Mouse (Mus musculus) heart, embryonic 15.5 days (tissue): ENCODE measurements around the gene Fry. TPM values are rescaled to one million over a fixed set of nuclear protein-coding genes. Genes with fewer than 3 reads are reported as not detected.

Experiments
- ATAC-seq: fragments of 200-750 bp; cut with Nextera tagmentation; replicated peaks from 2 replicates; pipeline ENCODE4 v1.8.0; 2017; ENCODE audit warnings: low read depth, moderate TSS enrichment; ENCODE audit not compliant: insufficient number of reproducible peaks, insufficient read depth, low FRiP score
- H3K27ac ChIP-seq: fragments of 300-500 bp; sonication (generic); 2 replicates; pipeline ENCODE4 v1.5.1; 2015; ENCODE audit warnings: mild to moderate bottlenecking, inconsistent platforms
- H3K27me3 ChIP-seq: fragments of 300-500 bp; sonication (generic); 2 replicates; pipeline ENCODE4 v1.6.1; 2015; ENCODE audit warnings: inconsistent platforms
- H3K36me3 ChIP-seq: fragments of 300-500 bp; sonication (generic); 2 replicates; pipeline ENCODE4 v1.6.1; 2015; ENCODE audit warnings: mild to moderate bottlenecking, inconsistent platforms
- H3K4me1 ChIP-seq: fragments of 300-500 bp; sonication (generic); replicated peaks from 2 replicates; pipeline ENCODE4 v1.6.1; 2015; ENCODE audit warnings: inconsistent platforms
- H3K4me2 ChIP-seq: fragments of 300-500 bp; sonication (generic); 2 replicates; pipeline ENCODE4 v1.6.1; 2015; ENCODE audit warnings: inconsistent platforms, mild to moderate bottlenecking, moderate library complexity
- H3K4me3 ChIP-seq: fragments of 300-500 bp; sonication (generic); 2 replicates; pipeline ENCODE4 v1.5.1; 2015; ENCODE audit warnings: mild to moderate bottlenecking, inconsistent platforms
- H3K9ac ChIP-seq: fragments of 300-500 bp; sonication (generic); 2 replicates; pipeline ENCODE4 v1.6.1; 2015; ENCODE audit warnings: mild to moderate bottlenecking, inconsistent platforms
- H3K9me3 ChIP-seq: fragments of 300-500 bp; sonication (generic); replicated peaks from 2 replicates; pipeline ENCODE4 v1.6.1; 2016; ENCODE audit warnings: inconsistent platforms
- WGBS: fragments of 180-500 bp; shearing (Covaris S2); methylation state at CpG from one replicate; pipeline ENCODE4 v1.1.7; 2015; ENCODE audit warnings: mixed read lengths; 5-methylcytosine and 5-hydroxymethylcytosine counted together
- polyA plus RNA-seq: library from polyadenylated mRNA; unstranded; fragments of >200 nt; fragmentation: Nextera tagmentation; extraction: Ambion mirVana; gene quantifications from 2 replicates; pipeline ENCODE4 v1.2.1, GENCODE M21; 2015

Gene Fry
- polyA plus RNA-seq, 1 experiment from 2014 or later, result 30.3 TPM

- Histone ChIP-seq H3K4me2 (0 out of 2 replicates have a peak overlapping the region, but pooled peaks have one; percentile 5), H3K27ac (peak overlapping the region; percentile 75)
These were observed 271.3 kb downstream of the Fry start for GRCm38 (mm10) chr5:150389589-150390377.

DNA sequence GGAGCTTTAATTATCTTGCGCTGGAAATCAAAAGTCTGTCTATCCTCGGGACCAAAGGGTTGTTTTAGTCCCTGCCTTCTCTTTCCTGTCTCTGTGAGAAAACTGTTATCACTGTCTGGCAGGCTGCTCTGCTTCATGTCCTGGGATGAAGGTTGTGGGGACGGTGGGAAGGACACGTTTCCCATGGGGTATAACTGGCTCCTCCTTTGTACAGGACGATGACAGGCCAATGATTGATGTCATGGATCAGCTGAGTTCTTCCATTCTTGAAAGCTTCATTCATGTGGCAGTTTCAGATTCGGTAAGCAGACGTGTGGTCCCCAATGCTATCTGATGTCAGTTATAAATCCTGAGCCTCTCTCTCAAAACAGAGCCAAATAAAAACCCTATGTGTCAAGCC, 272.0 kb downstream of the Fry start:
- Histone ChIP-seq H3K4me2 (0 out of 2 replicates have a peak overlapping the region, but pooled peaks have one; percentile 5), H3K9ac (no peak overlapping the region), H3K9me3 (0 out of 2 replicates have a peak, but pooled peaks cover 6% of the 10 kb centered on the region), H3K4me1 (peaks cover 13% of the 10 kb centered on the region), H3K36me3 (peaks cover 74% of the 10 kb centered on the region), H3K27ac (peak overlapping the region; percentile 75), H3K27me3 (no peaks in the 10 kb centered on the region), H3K4me3 (no peak overlapping the region)
- 8% methylated on average over 7 of the region's 7 CpGs for WGBS
- peak; percentile 87 for ATAC-seq

More at GRCm38 (mm10) chr5:150389589-150390377, 271.3 kb downstream of the Fry start:
- Histone ChIP-seq H3K27me3 (no peaks in the 10 kb centered on the region), H3K4me3 (no peak overlapping the region), H3K4me1 (peaks cover 19% of the 10 kb centered on the region), H3K36me3 (peaks cover 68% of the 10 kb centered on the region), H3K9ac (no peak overlapping the region), H3K9me3 (0 out of 2 replicates have a peak, but pooled peaks cover 5% of the 10 kb centered on the region)
- WGBS, result 36% methylated on average over 10 of the region's 10 CpGs
- peak; percentile 83 for ATAC-seq

DNA sequence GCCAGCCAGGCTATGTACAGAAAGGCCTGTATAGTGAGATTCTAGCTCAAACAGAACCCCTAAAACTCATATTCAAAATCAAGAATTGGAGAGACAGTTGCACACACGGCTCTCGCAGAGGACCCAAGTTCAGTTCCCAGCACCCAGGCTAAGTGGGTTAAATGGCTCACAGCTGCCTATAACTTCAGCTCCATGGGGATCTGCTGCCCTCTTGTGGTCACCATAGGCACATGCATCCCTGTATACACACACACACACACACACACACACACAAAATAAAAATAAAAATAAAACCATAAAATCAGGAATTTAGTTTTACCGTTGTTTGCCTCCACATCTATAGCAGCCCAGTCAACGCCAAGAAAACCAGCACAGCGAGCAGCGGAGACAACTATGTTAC, 276.2 kb downstream of the Fry start:
- H3K9me3 ChIP-seq, result 0 out of 2 replicates have a peak, but pooled peaks cover 6% of the 10 kb centered on the region
- peaks cover 9% of the 10 kb centered on the region for H3K4me1 ChIP-seq
- H3K27ac ChIP-seq, result no peak overlapping the region
- no peak for ATAC-seq
- no peak overlapping the region for H3K4me2 ChIP-seq
- no peaks in the 10 kb centered on the region for H3K27me3 ChIP-seq
- no peak overlapping the region for H3K9ac ChIP-seq
- 97% methylated on average over 6 of the region's 6 CpGs for WGBS
- H3K36me3 ChIP-seq, result peaks cover 71% of the 10 kb centered on the region
- no peak overlapping the region for H3K4me3 ChIP-seq

DNA sequence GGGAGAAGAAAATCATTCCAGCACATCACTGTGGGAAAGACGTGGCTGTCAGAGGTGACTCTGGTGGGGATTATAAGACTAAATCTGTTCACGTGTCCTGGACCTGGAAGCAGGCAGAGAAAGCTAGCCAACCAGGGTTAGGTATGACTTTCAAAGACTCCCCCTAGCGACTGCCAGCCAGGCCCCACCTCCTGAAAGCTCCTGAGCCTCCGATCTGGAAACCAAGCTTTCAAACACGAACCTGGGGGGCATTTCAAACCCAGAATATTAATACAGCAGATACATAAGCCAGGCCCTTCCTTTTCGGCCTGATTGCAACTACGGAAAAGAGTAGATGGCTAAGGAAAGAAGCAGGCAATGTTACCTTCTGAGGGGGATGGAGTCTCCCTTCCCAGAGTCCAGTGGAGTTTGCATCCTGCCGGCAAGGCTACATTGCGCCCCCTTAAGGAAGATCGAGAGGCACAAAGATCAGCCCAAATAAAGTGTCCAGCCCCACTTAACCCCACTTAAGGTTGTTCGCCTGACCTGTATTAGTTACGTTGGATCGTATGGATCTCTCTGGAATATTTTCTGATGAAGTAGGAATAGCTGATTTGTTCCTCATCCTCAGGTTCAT, 284.5 kb downstream of the Fry start:
- Histone ChIP-seq H3K4me2 (no peak overlapping the region), H3K9me3 (no peaks in the 10 kb centered on the region), H3K27me3 (no peaks in the 10 kb centered on the region), H3K4me3 (no peak overlapping the region), H3K4me1 (no peaks in the 10 kb centered on the region), H3K36me3 (peaks cover 78% of the 10 kb centered on the region), H3K27ac (no peak overlapping the region), H3K9ac (no peak overlapping the region)
- WGBS, result 36% methylated on average over 13 of the region's 13 CpGs
- ATAC-seq, result no peak

- WGBS, result 59% methylated on average over 8 of the region's 8 CpGs
- Histone ChIP-seq H3K9me3 (no peaks in the 10 kb centered on the region), H3K27ac (no peak overlapping the region), H3K9ac (no peak overlapping the region), H3K36me3 (peaks cover 62% of the 10 kb centered on the region), H3K4me3 (no peak overlapping the region), H3K27me3 (no peaks in the 10 kb centered on the region), H3K4me2 (no peak overlapping the region), H3K4me1 (peaks cover 2% of the 10 kb centered on the region; the same call in 1 of the 2 replicates)
- no peak for ATAC-seq
These were observed 286.4 kb downstream of the Fry start for GRCm38 (mm10) chr5:150404867-150405266.

DNA sequence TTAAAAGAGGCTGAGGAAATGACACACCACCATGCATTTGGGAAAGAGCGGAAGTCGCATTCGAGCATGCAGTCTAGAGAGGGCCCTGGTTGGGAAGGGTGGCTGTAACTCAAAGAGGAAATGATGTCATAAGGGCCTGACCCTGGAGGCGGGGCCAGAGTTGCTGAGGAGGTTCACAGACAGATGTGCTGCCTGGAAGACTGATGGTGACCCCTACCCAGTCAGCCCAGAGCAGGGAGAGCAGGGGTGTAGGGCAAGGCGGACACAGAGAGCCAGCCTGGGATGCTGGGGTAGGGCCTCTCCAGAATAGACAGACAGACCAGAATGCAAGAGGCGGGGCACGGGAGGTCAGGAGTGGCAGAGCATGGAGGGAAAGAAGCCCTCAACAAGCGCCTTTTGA, 290.5 kb downstream of the Fry start:
- Histone ChIP-seq H3K9me3 (no peaks in the 10 kb centered on the region), H3K4me2 (no peak overlapping the region), H3K27ac (no peak overlapping the region), H3K9ac (no peak overlapping the region), H3K36me3 (peaks cover 44% of the 10 kb centered on the region), H3K4me3 (no peak overlapping the region), H3K27me3 (no peaks in the 10 kb centered on the region), H3K4me1 (peaks cover 5% of the 10 kb centered on the region; the same call in 1 of the 2 replicates)
- ATAC-seq, result peak; percentile 47; the same call in 1 of the 2 replicates
- WGBS, result 71% methylated on average over 8 of the region's 8 CpGs

DNA sequence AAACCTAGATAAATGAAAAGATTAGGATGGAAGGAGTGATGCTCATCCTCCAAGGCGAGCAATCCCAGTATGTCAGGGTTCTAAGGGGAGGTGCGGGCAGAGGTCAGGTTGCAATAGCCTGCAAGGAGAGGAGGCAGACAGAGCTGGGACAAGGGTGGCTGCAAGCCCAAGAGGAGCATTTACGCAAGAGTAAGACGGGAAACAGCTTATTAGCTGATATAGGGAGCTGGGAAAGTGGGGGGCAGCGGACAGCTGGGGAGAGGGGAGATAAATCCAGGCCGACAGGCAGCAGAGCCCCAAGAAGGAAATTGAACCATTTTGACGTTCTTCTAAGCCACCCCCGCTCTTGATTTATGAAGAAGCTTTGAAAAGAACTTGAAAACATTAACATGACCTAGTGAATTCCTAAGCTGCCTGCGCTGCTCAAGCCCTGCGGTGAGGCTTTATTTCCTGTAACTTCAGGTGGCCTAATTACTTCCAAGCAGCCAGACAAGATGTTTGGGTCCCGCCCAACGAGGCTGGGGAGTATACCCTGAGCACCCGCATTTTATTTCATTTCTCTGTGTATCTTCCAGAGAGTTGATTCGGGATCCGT, 291.1 kb downstream of the Fry start:
- H3K4me2 ChIP-seq, result no peak overlapping the region
- no peak overlapping the region for H3K27ac ChIP-seq

DNA sequence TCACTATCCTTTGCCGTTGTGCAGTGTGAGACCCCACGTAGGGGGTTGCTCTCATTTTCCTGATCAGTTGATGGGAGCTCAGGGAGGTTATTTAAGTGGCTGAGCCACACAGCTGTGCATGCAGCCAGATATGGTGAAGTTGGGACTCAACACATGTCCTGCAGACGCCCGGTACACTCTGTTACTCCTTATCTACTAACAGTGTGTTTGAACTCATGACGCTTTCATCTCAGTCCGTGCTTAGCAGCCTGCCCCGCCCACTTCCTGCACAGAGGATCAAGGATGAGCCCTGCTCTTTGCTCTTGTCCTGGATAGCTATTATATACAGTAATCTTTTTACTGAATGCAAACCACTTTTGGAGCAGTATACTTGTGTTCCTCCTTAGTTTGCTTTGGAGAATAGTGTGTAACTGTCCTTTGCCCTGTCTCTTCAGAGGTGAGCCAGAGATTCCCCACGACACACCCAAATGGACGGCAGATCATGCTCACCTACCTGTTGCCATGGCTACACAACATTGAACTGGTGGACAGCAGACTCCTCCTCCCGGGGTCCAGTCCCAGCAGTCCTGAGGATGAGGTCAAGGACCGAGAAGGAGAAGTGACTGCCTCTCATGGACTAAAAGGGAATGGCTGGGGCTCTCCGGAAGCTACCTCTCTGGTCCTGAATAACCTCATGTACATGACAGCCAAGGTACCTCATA, 294.5 kb downstream of the Fry start:
- no peak overlapping the region for H3K4me2 ChIP-seq
- no peaks in the 10 kb centered on the region; the same call in 1 of the 2 replicates for H3K9me3 ChIP-seq
- H3K36me3 ChIP-seq, result peaks cover 53% of the 10 kb centered on the region
- H3K27me3 ChIP-seq, result no peaks in the 10 kb centered on the region
- H3K9ac ChIP-seq, result no peak overlapping the region
- no peak overlapping the region for H3K27ac ChIP-seq
- no peak overlapping the region for H3K4me3 ChIP-seq
- no peak for ATAC-seq
- WGBS, result 41% methylated on average over 12 of the region's 12 CpGs
- peaks cover 6% of the 10 kb centered on the region for H3K4me1 ChIP-seq

More for the DNA sequence above, 291.1 kb downstream of the Fry start:
- Histone ChIP-seq H3K9ac (no peak overlapping the region), H3K27me3 (no peaks in the 10 kb centered on the region), H3K9me3 (no peaks in the 10 kb centered on the region), H3K36me3 (peaks cover 46% of the 10 kb centered on the region), H3K4me1 (peaks cover 5% of the 10 kb centered on the region; the same call in 1 of the 2 replicates), H3K4me3 (no peak overlapping the region)
- WGBS, result 58% methylated on average over 15 of the region's 15 CpGs
- ATAC-seq, result no peak

GRCm38 (mm10) chr5:150414823-150415222, 296.4 kb downstream of the Fry start:
- H3K4me1 ChIP-seq, result peaks cover 9% of the 10 kb centered on the region; the same call in 1 of the 2 replicates
- H3K27ac ChIP-seq, result no peak overlapping the region
- no peak for ATAC-seq
- H3K36me3 ChIP-seq, result peaks cover 68% of the 10 kb centered on the region
- H3K4me2 ChIP-seq, result no peak overlapping the region
- H3K4me3 ChIP-seq, result no peak overlapping the region
- H3K9me3 ChIP-seq, result no peaks in the 10 kb centered on the region; the same call in 1 of the 2 replicates
- no peaks in the 10 kb centered on the region for H3K27me3 ChIP-seq
- no peak overlapping the region for H3K9ac ChIP-seq

- no peak overlapping the region for H3K4me2 ChIP-seq
- no peaks in the 10 kb centered on the region; the same call in 1 of the 2 replicates for H3K9me3 ChIP-seq
- ATAC-seq, result no peak
- peaks cover 70% of the 10 kb centered on the region for H3K36me3 ChIP-seq
- WGBS, result 92% methylated on average over 2 of the region's 2 CpGs
- H3K4me3 ChIP-seq, result no peak overlapping the region
- H3K9ac ChIP-seq, result no peak overlapping the region
- no peak overlapping the region for H3K27ac ChIP-seq
- no peaks in the 10 kb centered on the region for H3K27me3 ChIP-seq
- peaks cover 9% of the 10 kb centered on the region; the same call in 1 of the 2 replicates for H3K4me1 ChIP-seq
These were observed 298.8 kb downstream of the Fry start for GRCm38 (mm10) chr5:150417223-150417622.

DNA sequence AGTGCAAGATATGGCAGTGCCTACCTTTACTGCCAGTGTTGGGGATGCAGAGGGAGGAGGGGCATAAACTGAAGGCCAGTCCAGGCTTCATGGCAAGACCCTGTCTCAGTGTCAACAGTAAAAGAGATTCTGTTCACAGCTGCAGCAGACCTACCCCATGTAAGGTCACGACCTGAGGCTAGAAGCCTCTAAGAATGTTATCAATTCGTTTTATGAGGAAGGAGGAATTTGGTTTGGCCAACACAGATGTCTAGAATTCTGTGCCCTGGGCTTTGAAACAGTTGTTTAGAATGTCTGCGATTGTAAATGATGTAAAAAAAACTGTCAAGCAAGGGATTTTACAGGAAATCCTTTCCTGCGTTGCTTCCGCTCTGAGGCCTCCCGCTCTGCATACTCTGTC, 299.6 kb downstream of the Fry start:
- Histone ChIP-seq H3K36me3 (peaks cover 77% of the 10 kb centered on the region), H3K4me1 (peaks cover 6% of the 10 kb centered on the region; the same call in 1 of the 2 replicates), H3K27ac (no peak overlapping the region), H3K4me2 (no peak overlapping the region), H3K9me3 (no peaks in the 10 kb centered on the region; the same call in 1 of the 2 replicates), H3K27me3 (no peaks in the 10 kb centered on the region), H3K9ac (no peak overlapping the region), H3K4me3 (no peak overlapping the region)
- 32% methylated on average over 6 of the region's 6 CpGs for WGBS
- ATAC-seq, result no peak
